Mouse (Mus musculus): Measurements from ENCODE around the gene Gm4767. TPM values are rescaled to one million over a fixed set of nuclear protein-coding genes. Genes with fewer than 3 reads are reported as not detected.
A peak's percentile ranks its signal among the peaks of the same experiment; 100 is the strongest.
"Not testable (repeated sequence)": the region's sequence is repeated elsewhere in the genome, so short reads cannot be mapped to it uniquely, and the experiment has no call there.

Gm4767 gene
- 1.1 and 1.4 TPM in 2 replicates for polyA plus RNA-seq (2015; fragmentation: Nextera tagmentation; extraction: Ambion mirVana)

- WGBS (ENCODE audit: insufficient replicate concordance) = 25% methylated on average over 11 of the region's 20 CpGs
- H3K27me3 ChIP-seq; H3K9ac ChIP-seq; DNase-seq; H3K4me3 ChIP-seq (replicated peaks); H3K4me1 ChIP-seq (replicated peaks); H3K27ac ChIP-seq; H3K36me3 ChIP-seq; H3K9me3 ChIP-seq (replicated peaks); H3K4me2 ChIP-seq; ATAC-seq (ENCODE audit: low read depth): not testable (repeated sequence)
Measured at GRCm38 (mm10) chr10:81811899-81812298, at the start of gene Gm4767. TSS of gene Gm4767 (plus strand) at chr10:81812186.

- H3K36me3 ChIP-seq; H3K9ac ChIP-seq; H3K27me3 ChIP-seq; H3K4me3 ChIP-seq (replicated peaks); H3K4me2 ChIP-seq; H3K4me1 ChIP-seq (replicated peaks); H3K27ac ChIP-seq; DNase-seq; H3K9me3 ChIP-seq (replicated peaks): not testable (repeated sequence)
- peak; percentile 88 for ATAC-seq (ENCODE audit: low read depth)
- no CpG with 5 or more reads among the region's 43 CpGs for WGBS (ENCODE audit: insufficient replicate concordance)
Measured at GRCm38 (mm10) chr10:81770506-81771403, 41.2 kb upstream of the Gm4767 start, which contains the start of gene Gm3055. TSS of gene Gm3055 (minus strand) at chr10:81771161.

- DNase-seq; H3K27ac ChIP-seq; H3K9me3 ChIP-seq (replicated peaks); H3K9ac ChIP-seq; ATAC-seq (ENCODE audit: low read depth); H3K4me2 ChIP-seq; H3K4me3 ChIP-seq (replicated peaks); H3K27me3 ChIP-seq; H3K4me1 ChIP-seq (replicated peaks); H3K36me3 ChIP-seq: not testable (repeated sequence)
- WGBS (ENCODE audit: insufficient replicate concordance) = no CpG with 5 or more reads among the region's 3 CpGs
Measured at GRCm38 (mm10) chr10:81771404-81771777, 40.6 kb upstream of the Gm4767 start.

GRCm38 (mm10) chr10:81846219-81846618 is 34.2 kb downstream of the Gm4767 start:
- no CpG with 5 or more reads among the region's 18 CpGs for WGBS (ENCODE audit: insufficient replicate concordance)
- H3K4me1 ChIP-seq (replicated peaks); H3K9ac ChIP-seq; H3K4me3 ChIP-seq (replicated peaks); H3K27me3 ChIP-seq; H3K36me3 ChIP-seq; ATAC-seq (ENCODE audit: low read depth); H3K27ac ChIP-seq; H3K9me3 ChIP-seq (replicated peaks); H3K4me2 ChIP-seq; DNase-seq: not testable (repeated sequence)

- WGBS (ENCODE audit: insufficient replicate concordance) = 36% methylated on average over 6 of the region's 49 CpGs
- not testable (repeated sequence) for DNase-seq; H3K9ac ChIP-seq; H3K4me1 ChIP-seq (replicated peaks); H3K4me3 ChIP-seq (replicated peaks); H3K9me3 ChIP-seq (replicated peaks); H3K36me3 ChIP-seq; H3K27ac ChIP-seq; H3K4me2 ChIP-seq; H3K27me3 ChIP-seq
- peak; percentile 99 for ATAC-seq (ENCODE audit: low read depth)
Measured at GRCm38 (mm10) chr10:81863409-81864407, 51.7 kb downstream of the Gm4767 start, which contains the start of gene Gm32687. TSS of gene Gm32687 (plus strand) at chr10:81863934.

Other genes with a start within 250 kb of the Gm4767 start
- 2.3 and 2.7 TPM in 2 replicates for gene Tle2, start 237.6 kb upstream of the Gm4767 start, polyA plus RNA-seq (2015; fragmentation: Nextera tagmentation; extraction: Ambion mirVana)
- 7.3 and 7.6 TPM in 2 replicates for gene Tle6, start 211.1 kb upstream of the Gm4767 start, polyA plus RNA-seq (2015; fragmentation: Nextera tagmentation; extraction: Ambion mirVana)
- gene BC025920, start 205.9 kb upstream of the Gm4767 start, polyA plus RNA-seq (2015; fragmentation: Nextera tagmentation; extraction: Ambion mirVana) = 0.50 and 0.56 TPM in 2 replicates
- gene Sirt6, start 184.4 kb upstream of the Gm4767 start, polyA plus RNA-seq (2015; fragmentation: Nextera tagmentation; extraction: Ambion mirVana) = 10.7 and 10.9 TPM in 2 replicates
- 1.9 and 2.2 TPM in 2 replicates for gene Ankrd24, start 183.6 kb upstream of the Gm4767 start, polyA plus RNA-seq (2015; fragmentation: Nextera tagmentation; extraction: Ambion mirVana)
- gene Gm10778, start 163.1 kb upstream of the Gm4767 start, polyA plus RNA-seq (2015; fragmentation: Nextera tagmentation; extraction: Ambion mirVana) = 1.7 and 2.6 TPM in 2 replicates
- gene Zfp433, start 107.4 kb upstream of the Gm4767 start, polyA plus RNA-seq (2015; fragmentation: Nextera tagmentation; extraction: Ambion mirVana) = 4.8 and 5.7 TPM in 2 replicates
- gene Gm3055, start 41.0 kb upstream of the Gm4767 start, polyA plus RNA-seq (2015; fragmentation: Nextera tagmentation; extraction: Ambion mirVana) = 0.84 and 2.0 TPM in 2 replicates
- 2.1 and 3.5 TPM in 2 replicates for gene Gm32687, start 51.7 kb downstream of the Gm4767 start, polyA plus RNA-seq (2015; fragmentation: Nextera tagmentation; extraction: Ambion mirVana)
- 0.33 TPM in 1 of 2 replicates, not detected in the other for gene Zfp781, start 118.3 kb downstream of the Gm4767 start, polyA plus RNA-seq (2015; fragmentation: Nextera tagmentation; extraction: Ambion mirVana)
- 2.5 and 2.7 TPM in 2 replicates for gene Zfp873, start 235.9 kb downstream of the Gm4767 start, polyA plus RNA-seq (2015; fragmentation: Nextera tagmentation; extraction: Ambion mirVana)

All from liver, embryonic 13.5 days (tissue).